Mouse (Mus musculus) kidney, postnatal 0 days (tissue): ENCODE measurements at regions not wholly inside any gene's neighbourhood (a gene's known extent, or its start where the extent isn't known, plus 50 kb on each side); places are given as distances from the start of the nearest gene placed in this dataset.

Experiments used
- ATAC-seq: fragments of 200-750 bp; cut with Nextera tagmentation; replicated peaks from 2 replicates; pipeline ENCODE4 v1.8.0; 2017; ENCODE audit warnings: low read depth, moderate number of reproducible peaks, moderate TSS enrichment, moderate library complexity; ENCODE audit not compliant: low FRiP score
- DNase-seq: peaks from one replicate; pipeline ENCODE4 v3.0.0-alpha.2; 2016; ENCODE audit warnings: low spot score
- H3K27ac ChIP-seq: fragments of 300-500 bp; sonication (generic); 2 replicates; pipeline ENCODE4 v1.5.1; 2014; ENCODE audit warnings: mild to moderate bottlenecking
- H3K27me3 ChIP-seq: fragments of 300-500 bp; sonication (generic); 2 replicates; pipeline ENCODE4 v1.6.1; 2014; ENCODE audit warnings: low read length, mixed read lengths; ENCODE audit not compliant: insufficient read depth
- H3K36me3 ChIP-seq: fragments of 300-500 bp; sonication (generic); 2 replicates; pipeline ENCODE4 v1.6.1; 2014; ENCODE audit warnings: low read length, mixed read lengths; ENCODE audit not compliant: insufficient read depth
- H3K4me1 ChIP-seq: fragments of 300-500 bp; sonication (generic); replicated peaks from 2 replicates; pipeline ENCODE4 v1.6.1; 2014; ENCODE audit warnings: antibody characterized with exemption, low read length, mixed read lengths; ENCODE audit not compliant: insufficient read depth
- H3K4me2 ChIP-seq: fragments of 300-500 bp; sonication (generic); 2 replicates; pipeline ENCODE4 v1.6.1; 2014; ENCODE audit warnings: mild to moderate bottlenecking, low read length, moderate library complexity, mixed read lengths
- H3K4me3 ChIP-seq: fragments of 300-500 bp; sonication (generic); replicated peaks from 2 replicates; pipeline ENCODE4 v1.5.1; 2014; ENCODE audit warnings: low read depth, low read length
- H3K9ac ChIP-seq: fragments of 300-500 bp; sonication (generic); 2 replicates; pipeline ENCODE4 v1.6.1; 2014; ENCODE audit warnings: low read depth, low read length
- H3K9me3 ChIP-seq: fragments of 300-500 bp; sonication (generic); replicated peaks from 2 replicates; pipeline ENCODE4 v1.6.1; 2016; ENCODE audit warnings: low read length, inconsistent platforms, mixed read lengths
- CTCF ChIP-seq: IDR thresholded peaks from 2 replicates; pipeline ENCODE4 v1.5.1; 2016; ENCODE audit warnings: antibody characterized with exemption, low read depth, mild to moderate bottlenecking, moderate library complexity
- WGBS: fragments of 180-500 bp; shearing (Covaris S2); extraction: QIAGEN DNeasy Blood & Tissue Kit; methylation state at CpG from one replicate; pipeline ENCODE4 v1.1.7; 2014; 5-methylcytosine and 5-hydroxymethylcytosine counted together

DNA sequence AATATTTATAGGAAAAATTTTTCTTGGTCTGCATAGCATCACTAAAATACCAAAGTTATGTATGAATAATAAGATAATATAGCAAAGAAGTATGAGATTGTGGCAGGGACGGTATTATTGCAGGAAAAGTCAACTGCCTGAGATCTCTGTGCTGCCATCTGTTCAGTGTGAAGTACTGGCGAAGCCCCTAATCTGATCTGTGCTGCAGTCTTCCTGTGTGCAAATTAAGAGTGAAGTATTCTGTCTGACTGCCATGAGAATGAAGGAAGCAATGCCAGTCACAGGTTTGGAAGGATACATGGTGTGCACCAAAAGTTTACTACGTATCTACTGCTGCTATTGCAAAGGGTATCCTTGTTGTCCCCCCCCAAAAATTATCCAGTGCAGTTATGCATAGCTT lies 501.5 kb downstream of the Rab28 start:
- Histone ChIP-seq H3K36me3 (no peaks in the 10 kb centered on the region), H3K27ac (no peak overlapping the region), H3K9ac (no peak overlapping the region), H3K9me3 (no peaks in the 10 kb centered on the region), H3K4me2 (no peak overlapping the region), H3K4me3 (no peak overlapping the region), H3K27me3 (no peaks in the 10 kb centered on the region), H3K4me1 (no peaks in the 10 kb centered on the region)
- 86% methylated on average over 3 of the region's 3 CpGs for WGBS
- TF ChIP-seq CTCF: no peak
- no peak for ATAC-seq
- no peak for DNase-seq

DNA sequence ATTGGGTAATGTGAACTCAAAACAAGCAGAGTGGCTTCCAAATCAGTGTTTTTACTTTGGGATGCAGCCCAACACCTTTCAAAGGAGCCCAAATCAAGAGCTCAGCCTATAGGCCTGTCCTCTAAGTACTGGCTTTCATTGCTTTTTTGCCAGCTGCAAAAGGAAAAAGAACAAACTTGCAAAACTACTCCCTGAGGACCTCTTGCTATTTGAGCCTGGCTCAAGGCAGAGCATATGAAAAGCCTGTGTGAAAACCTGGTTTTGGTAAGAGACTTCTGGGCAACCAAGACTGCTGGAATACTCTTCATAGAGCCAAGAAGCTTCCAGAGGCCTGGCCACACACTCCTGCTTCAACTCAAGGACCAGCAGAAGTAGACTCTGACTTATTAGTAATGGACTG lies 503.5 kb downstream of the Rab28 start:
- no peak for DNase-seq
- H3K27me3 ChIP-seq: no peaks in the 10 kb centered on the region

DNA sequence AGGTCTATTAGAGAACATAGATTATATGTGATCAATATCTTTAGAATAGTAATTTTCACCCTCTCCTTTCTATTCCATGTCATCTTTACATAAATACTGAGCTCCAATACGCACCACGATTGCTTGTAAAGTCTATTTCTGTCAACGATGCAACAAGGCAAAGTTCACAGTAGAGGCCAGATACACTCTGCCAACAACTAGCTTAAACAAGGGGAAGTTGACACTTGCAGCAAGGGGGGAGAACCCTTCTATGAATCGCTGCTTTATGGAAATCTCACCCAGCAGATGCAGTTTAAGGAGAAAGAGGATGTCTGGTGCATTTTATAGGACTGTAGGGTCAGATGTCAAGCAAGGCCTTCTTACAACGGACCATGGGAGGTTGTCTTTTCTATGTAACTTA lies 520.8 kb downstream of the Rab28 start:
- 64% methylated on average over 5 of the region's 5 CpGs for WGBS
- no peaks in the 10 kb centered on the region for H3K9me3 ChIP-seq

More for the DNA sequence above, 503.5 kb downstream of the Rab28 start:
- ATAC-seq: no peak
- Histone ChIP-seq H3K27ac (no peak overlapping the region), H3K9me3 (no peaks in the 10 kb centered on the region), H3K9ac (no peak overlapping the region), H3K4me3 (no peak overlapping the region), H3K4me1 (no peaks in the 10 kb centered on the region), H3K4me2 (no peak overlapping the region), H3K36me3 (no peaks in the 10 kb centered on the region)
- no peak for TF ChIP-seq CTCF

DNA sequence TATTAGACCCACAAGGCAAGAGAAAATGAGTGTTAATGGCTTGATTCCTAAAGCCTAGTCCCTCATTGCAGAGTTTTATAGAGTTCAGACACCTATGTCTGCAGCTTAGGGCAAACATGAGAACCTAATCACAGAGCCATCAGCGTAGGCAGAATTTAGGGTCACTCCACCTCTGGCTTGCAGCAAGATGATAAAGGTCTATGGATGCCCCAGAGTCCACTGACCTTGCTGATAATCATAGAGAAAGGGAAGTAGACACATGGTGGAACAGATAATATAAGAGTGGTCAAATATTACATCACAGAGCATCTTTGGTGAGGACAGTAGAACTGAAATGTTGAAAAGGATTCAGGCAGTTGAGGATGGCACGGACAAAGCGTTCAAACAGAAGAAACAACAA lies 530.7 kb downstream of the Rab28 start:
- no peak for ATAC-seq
- H3K27ac ChIP-seq: no peak overlapping the region
- H3K4me2 ChIP-seq: no peak overlapping the region
- no peaks in the 10 kb centered on the region for H3K36me3 ChIP-seq
- H3K9ac ChIP-seq: no peak overlapping the region
- no peaks in the 10 kb centered on the region for H3K9me3 ChIP-seq
- H3K27me3 ChIP-seq: no peaks in the 10 kb centered on the region
- 85% methylated on average over 3 of the region's 3 CpGs for WGBS
- TF ChIP-seq CTCF: no peak
- no peak for DNase-seq
- H3K4me3 ChIP-seq: no peak overlapping the region
- H3K4me1 ChIP-seq: no peaks in the 10 kb centered on the region

More for the DNA sequence above, 520.8 kb downstream of the Rab28 start:
- no peak overlapping the region for H3K27ac ChIP-seq
- H3K4me1 ChIP-seq: no peaks in the 10 kb centered on the region
- ATAC-seq (no peak), DNase-seq (no peak)
- H3K4me3 ChIP-seq: no peak overlapping the region
- H3K36me3 ChIP-seq: no peaks in the 10 kb centered on the region
- TF ChIP-seq CTCF: no peak
- H3K9ac ChIP-seq: no peak overlapping the region
- H3K4me2 ChIP-seq: no peak overlapping the region
- no peaks in the 10 kb centered on the region for H3K27me3 ChIP-seq

GRCm38 (mm10) chr5:41165870-41166626 lies 541.9 kb downstream of the Rab28 start:
- Histone ChIP-seq H3K36me3 (no peaks in the 10 kb centered on the region), H3K9ac (no peak overlapping the region), H3K27ac (no peak overlapping the region), H3K4me2 (no peak overlapping the region), H3K4me1 (no peaks in the 10 kb centered on the region), H3K9me3 (no peaks in the 10 kb centered on the region), H3K27me3 (no peaks in the 10 kb centered on the region), H3K4me3 (no peak overlapping the region)
- 58% methylated on average over 14 of the region's 14 CpGs for WGBS
- TF ChIP-seq CTCF: no peak
- ATAC-seq: no peak
- no peak for DNase-seq

GRCm38 (mm10) chr5:41125050-41125449 lies 582.9 kb downstream of the Rab28 start:
- Histone ChIP-seq H3K27me3 (no peaks in the 10 kb centered on the region), H3K4me2 (no peak overlapping the region), H3K4me1 (no peaks in the 10 kb centered on the region), H3K9ac (no peak overlapping the region), H3K9me3 (no peaks in the 10 kb centered on the region), H3K4me3 (no peak overlapping the region), H3K27ac (no peak overlapping the region), H3K36me3 (no peaks in the 10 kb centered on the region)
- peak; percentile 89 for DNase-seq
- TF ChIP-seq CTCF: peak; percentile 88
- WGBS: 20% methylated on average over 5 of the region's 5 CpGs
- ATAC-seq: no peak

DNA sequence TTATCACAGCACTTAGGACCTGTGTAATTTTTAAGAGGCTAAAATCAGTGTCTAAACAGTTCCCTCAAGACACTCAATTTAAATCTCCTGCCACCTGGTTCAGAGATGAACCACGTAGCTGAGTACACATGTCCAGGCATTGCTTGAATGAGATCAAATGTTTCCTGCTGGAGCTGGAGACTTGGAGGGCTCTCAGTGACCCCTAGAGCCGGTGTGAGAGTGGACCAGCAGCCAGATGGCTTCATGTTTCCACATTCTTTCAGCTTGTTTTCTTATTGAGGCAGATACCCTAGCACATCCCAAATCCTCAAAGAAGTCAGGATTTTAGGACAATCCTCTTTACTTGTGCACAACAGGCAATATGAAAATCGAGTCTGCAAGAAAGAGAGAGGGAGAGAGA lies 590.3 kb downstream of the Rab28 start:
- H3K9me3 ChIP-seq: no peaks in the 10 kb centered on the region
- ATAC-seq (no peak), DNase-seq (peak; percentile 24)
- no peaks in the 10 kb centered on the region for H3K27me3 ChIP-seq
- H3K27ac ChIP-seq: no peak overlapping the region
- H3K4me1 ChIP-seq: no peaks in the 10 kb centered on the region
- no peak for TF ChIP-seq CTCF
- H3K9ac ChIP-seq: no peak overlapping the region
- 18% methylated on average over 3 of the region's 3 CpGs for WGBS
- H3K4me2 ChIP-seq: no peak overlapping the region
- no peaks in the 10 kb centered on the region for H3K36me3 ChIP-seq
- no peak overlapping the region for H3K4me3 ChIP-seq
